Mouse (Mus musculus) myocyte (in vitro differentiated cells): Measurements from ENCODE around the gene Cyp11a1. TPM values are rescaled to one million over a fixed set of nuclear protein-coding genes. Genes with fewer than 3 reads are reported as not detected.

ENCODE experiments used
- H3K27me3 ChIP-seq: one replicate; pipeline ENCODE4 v1.6.1; 2011; ENCODE audit not compliant: control insufficient read depth, insufficient read depth, insufficient read length
- H3K36me3 ChIP-seq: one replicate; pipeline ENCODE4 v1.6.1; 2011; ENCODE audit not compliant: control insufficient read depth, insufficient read depth
- H3K4me2 ChIP-seq: one replicate; pipeline ENCODE4 v1.6.1; 2011; ENCODE audit warnings: low read depth, control low read depth
- H3K4me3 ChIP-seq: one replicate; pipeline ENCODE4 v1.5.1; 2011; ENCODE audit warnings: mild to moderate bottlenecking, control low read depth, moderate library complexity
- H3K79me2 ChIP-seq: one replicate; pipeline ENCODE4 v1.6.1; 2011; ENCODE audit not compliant: control insufficient read depth, insufficient read depth
- H3ac ChIP-seq: one replicate; pipeline ENCODE4 v1.6.1; 2011; ENCODE audit not compliant: control insufficient read depth, insufficient read length
- CEBPB ChIP-seq: IDR thresholded peaks from 2 replicates; pipeline ENCODE4 v1.6.1; 2011; ENCODE audit warnings: mild to moderate bottlenecking, moderate library complexity; ENCODE audit not compliant: poor library complexity, insufficient read depth, severe bottlenecking
- E2F4 ChIP-seq: IDR thresholded peaks from one replicate; pipeline ENCODE4 v1.6.1; 2011; ENCODE audit warnings: mild to moderate bottlenecking, control low read depth, moderate library complexity; ENCODE audit not compliant: insufficient read depth
- MAX ChIP-seq: IDR thresholded peaks from one replicate; pipeline ENCODE4 v1.6.1; 2011; ENCODE audit warnings: low read depth, mild to moderate bottlenecking, control low read depth
- MYOD1 ChIP-seq, 3 experiments: IDR thresholded peaks; one replicate each; pipeline ENCODE4 v1.6.1; 2011; ENCODE audit warnings: control low read depth in 2 of 3, low read depth in 2 of 3, mild to moderate bottlenecking in 2 of 3, moderate library complexity in 1 of 3; ENCODE audit not compliant: insufficient read length in 2 of 3, control insufficient read depth in 1 of 3
- MYOG ChIP-seq, 3 experiments: IDR thresholded peaks; one replicate each; pipeline ENCODE4 v1.6.1; 2011; ENCODE audit warnings: control low read depth in 2 of 3, low read depth in 2 of 3, mild to moderate bottlenecking in 2 of 3; ENCODE audit not compliant: insufficient read length in 2 of 3, control insufficient read depth in 1 of 3, insufficient read depth in 1 of 3
- POLR2A ChIP-seq: IDR thresholded peaks from one replicate; pipeline ENCODE4 v1.6.1; 2011; ENCODE audit warnings: low read depth, mild to moderate bottlenecking, control low read depth, moderate library complexity; ENCODE audit not compliant: insufficient read length
- POLR2AphosphoS2 ChIP-seq: IDR thresholded peaks from one replicate; pipeline ENCODE4 v1.6.1; 2011; ENCODE audit warnings: low read depth, control low read depth; ENCODE audit not compliant: insufficient read length
- REST ChIP-seq: IDR thresholded peaks from one replicate; pipeline ENCODE4 v1.6.1; 2011; ENCODE audit warnings: mild to moderate bottlenecking, control low read depth, moderate library complexity; ENCODE audit not compliant: insufficient read depth, insufficient read length
- SRF ChIP-seq: IDR thresholded peaks from one replicate; pipeline ENCODE4 v1.6.1; 2011; ENCODE audit warnings: low read depth; ENCODE audit not compliant: control insufficient read depth, insufficient read length
- TCF12 ChIP-seq: IDR thresholded peaks from one replicate; pipeline ENCODE4 v1.6.1; 2011; ENCODE audit warnings: mild to moderate bottlenecking, control low read depth; ENCODE audit not compliant: poor library complexity, insufficient read depth, severe bottlenecking
- TCF3 ChIP-seq: IDR thresholded peaks from one replicate; pipeline ENCODE4 v1.6.1; 2011; ENCODE audit warnings: low read depth, control low read depth; ENCODE audit not compliant: insufficient read length
- USF1 ChIP-seq: IDR thresholded peaks from one replicate; pipeline ENCODE4 v1.6.1; 2011; ENCODE audit warnings: low read depth, mild to moderate bottlenecking, control low read depth, moderate library complexity
- polyA plus RNA-seq: library from polyadenylated mRNA; unstranded; fragments of >200 nt; fragmentation: generic; extraction: Trizol; gene quantifications from one replicate; pipeline ENCODE4 v1.2.1, GENCODE M21; 2012; ENCODE audit warnings: missing spikeins

The Cyp11a1 gene
- polyA plus RNA-seq, 1 experiment: 0.11 TPM

GRCm38 (mm10) chr9:58049186-58049585 lies 43.0 kb downstream of the Cyp11a1 start:
- Histone ChIP-seq H3ac (no peak overlapping the region), H3K36me3 (no peaks in the 10 kb centered on the region), H3K79me2 (no peaks in the 10 kb centered on the region), H3K4me2 (no peak overlapping the region), H3K27me3 (peaks cover 5% of the 10 kb centered on the region), H3K4me3 (no peak overlapping the region)
- TF ChIP-seq E2F4 (no peak), MYOD1 (IDR thresholded peaks at IDR 0.05; ENCODE audit: control insufficient read depth in 1 of 3, insufficient read length in 2 of 3, low read depth in 2 of 3) (no peak), TCF12 (no peak), CEBPB (no peak), MAX (no peak), TCF3 (no peak), POLR2AphosphoS2 (no peak), MYOG (IDR thresholded peaks at IDR 0.05; ENCODE audit: control insufficient read depth in 1 of 3, insufficient read depth in 1 of 3, insufficient read length in 2 of 3, low read depth in 2 of 3) (no peak)

- H3K79me2 ChIP-seq: no peaks in the 10 kb centered on the region
- no peak overlapping the region for H3K4me3 ChIP-seq
- no peak overlapping the region for H3ac ChIP-seq
- peaks cover 5% of the 10 kb centered on the region for H3K27me3 ChIP-seq
- H3K36me3 ChIP-seq: no peaks in the 10 kb centered on the region
- no peak for TF ChIP-seq MYOG (IDR thresholded peaks at IDR 0.05; ENCODE audit: control insufficient read depth in 1 of 3, insufficient read depth in 1 of 3, insufficient read length in 2 of 3, low read depth in 2 of 3)
- TF ChIP-seq MYOD1 (IDR thresholded peaks at IDR 0.05; ENCODE audit: control insufficient read depth in 1 of 3, insufficient read length in 2 of 3, low read depth in 2 of 3): no peak
- no peak for TF ChIP-seq SRF
- no peak for TF ChIP-seq MAX
- no peak for TF ChIP-seq TCF3
- TF ChIP-seq POLR2AphosphoS2: no peak
- TF ChIP-seq E2F4: no peak
- TF ChIP-seq POLR2A: no peak
- no peak for TF ChIP-seq USF1
- no peak overlapping the region for H3K4me2 ChIP-seq
Measured at GRCm38 (mm10) chr9:58049861-58050260, 43.6 kb downstream of the Cyp11a1 start.

- Histone ChIP-seq H3K27me3 (peaks cover 5% of the 10 kb centered on the region), H3K79me2 (no peaks in the 10 kb centered on the region), H3K4me2 (no peak overlapping the region), H3ac (no peak overlapping the region), H3K4me3 (no peak overlapping the region), H3K36me3 (no peaks in the 10 kb centered on the region)
- TF ChIP-seq E2F4 (no peak), CEBPB (no peak), SRF (no peak), REST (no peak), TCF12 (no peak), MYOD1 (IDR thresholded peaks at IDR 0.05; ENCODE audit: control insufficient read depth in 1 of 3, insufficient read length in 2 of 3, low read depth in 2 of 3) (no peak), TCF3 (no peak), POLR2A (no peak), MYOG (IDR thresholded peaks at IDR 0.05; ENCODE audit: control insufficient read depth in 1 of 3, insufficient read depth in 1 of 3, insufficient read length in 2 of 3, low read depth in 2 of 3) (no peak), POLR2AphosphoS2 (no peak), USF1 (no peak), MAX (no peak)
Measured at GRCm38 (mm10) chr9:58051937-58052336, 45.7 kb downstream of the Cyp11a1 start.

- Histone ChIP-seq H3K79me2 (no peaks in the 10 kb centered on the region), H3ac (no peak overlapping the region), H3K36me3 (no peaks in the 10 kb centered on the region), H3K27me3 (peaks cover 6% of the 10 kb centered on the region), H3K4me3 (no peak overlapping the region), H3K4me2 (no peak overlapping the region)
- no peak for TF ChIP-seq POLR2AphosphoS2
- TF ChIP-seq USF1: no peak
- TF ChIP-seq MYOD1 (IDR thresholded peaks at IDR 0.05; ENCODE audit: control insufficient read depth in 1 of 3, insufficient read length in 2 of 3, low read depth in 2 of 3): no peak
- no peak for TF ChIP-seq E2F4
- no peak for TF ChIP-seq POLR2A
- no peak for TF ChIP-seq TCF12
Measured at GRCm38 (mm10) chr9:58053102-58053501, 46.9 kb downstream of the Cyp11a1 start.

- H3K4me3 ChIP-seq: no peak overlapping the region
- TF ChIP-seq MAX (no peak), TCF12 (no peak), TCF3 (no peak), MYOD1 (IDR thresholded peaks at IDR 0.05; ENCODE audit: control insufficient read depth in 1 of 3, insufficient read length in 2 of 3, low read depth in 2 of 3) (no peak)
Measured at GRCm38 (mm10) chr9:58053544-58053943, 47.3 kb downstream of the Cyp11a1 start.

More at GRCm38 (mm10) chr9:58053544-58053943, 47.3 kb downstream of the Cyp11a1 start:
- Histone ChIP-seq H3ac (no peak overlapping the region), H3K36me3 (no peaks in the 10 kb centered on the region), H3K4me2 (no peak overlapping the region), H3K79me2 (no peaks in the 10 kb centered on the region), H3K27me3 (peaks cover 10% of the 10 kb centered on the region)
